Mouse (Mus musculus) CH12.LX (cell line): Measurements from ENCODE around the gene Tubgcp6. TPM values are rescaled to one million over a fixed set of nuclear protein-coding genes. Genes with fewer than 3 reads are reported as not detected.

ENCODE experiments used
- DNase-seq: peaks from one replicate; pipeline ENCODE4 v3.0.0-alpha.2; 2013; ENCODE audit errors: extremely low read depth
- H3K27ac ChIP-seq: 2 replicates; pipeline ENCODE4 v1.5.1; 2012; ENCODE audit warnings: low read depth, mild to moderate bottlenecking, control low read depth, moderate library complexity; ENCODE audit not compliant: insufficient read depth
- H3K27me3 ChIP-seq: replicated peaks from 2 replicates; pipeline ENCODE3; 2012; ENCODE audit warnings: inconsistent platforms
- H3K36me3 ChIP-seq, 2 experiments: replicated peaks in 1 of 2; 2 replicates each; pipeline versions ENCODE3 to v1.6.1; 2012; ENCODE audit warnings: inconsistent platforms in 1 of 2, low read length in 1 of 2, mild to moderate bottlenecking in 1 of 2, mixed read lengths in 1 of 2, moderate library complexity in 1 of 2; ENCODE audit not compliant: control insufficient read depth in 1 of 2, insufficient read depth in 1 of 2
- H3K4me1 ChIP-seq, 2 experiments: 2 replicates each; pipeline ENCODE4 v1.6.1; 2012; ENCODE audit warnings: inconsistent platforms in 1 of 2, moderate library complexity in 1 of 2; ENCODE audit not compliant: insufficient read depth in 2 of 2, control insufficient read depth in 1 of 2
- H3K4me2 ChIP-seq: 2 replicates; pipeline ENCODE4 v1.6.1; 2012; ENCODE audit warnings: low read depth, mild to moderate bottlenecking, control low read depth; ENCODE audit not compliant: poor library complexity, insufficient read depth, severe bottlenecking
- H3K4me3 ChIP-seq, 3 experiments: fragments of 150-350 bp in 1 of 3; sonication (generic) in 1 of 3; replicated peaks in 1 of 3; 2 replicates each; pipeline versions ENCODE3 to v1.5.1; 2011 to 2012; ENCODE audit warnings: low read depth in 2 of 3, low read length in 2 of 3, mild to moderate bottlenecking in 2 of 3, moderate library complexity in 2 of 3, control low read depth in 1 of 3, improper control_type of control experiment in 1 of 3, inconsistent platforms in 1 of 3, mixed read lengths in 1 of 3; ENCODE audit not compliant: poor library complexity in 1 of 3
- H3K79me2 ChIP-seq: replicated peaks from 2 replicates; pipeline ENCODE4 v1.6.1; 2012; ENCODE audit warnings: mild to moderate bottlenecking, moderate library complexity; ENCODE audit not compliant: control insufficient read depth, poor library complexity, insufficient read depth, severe bottlenecking; ENCODE audit errors: extremely low read depth
- H3K9ac ChIP-seq: 2 replicates; pipeline ENCODE4 v1.6.1; 2012; ENCODE audit warnings: low read depth, mild to moderate bottlenecking, control low read depth, moderate library complexity; ENCODE audit not compliant: insufficient read depth
- H3K9me3 ChIP-seq: replicated peaks from 2 replicates; pipeline ENCODE3; 2012; ENCODE audit warnings: low read length, inconsistent platforms, mixed read lengths
- CHD1 ChIP-seq: IDR thresholded peaks from 2 replicates; pipeline ENCODE4 v1.6.1; 2012; ENCODE audit warnings: low read depth, low read length, improper control_type of control experiment, inconsistent platforms
- CHD2 ChIP-seq: IDR thresholded peaks from 2 replicates; pipeline ENCODE4 v1.6.1; 2011; ENCODE audit warnings: low read length, improper control_type of control experiment
- E2F4 ChIP-seq: IDR thresholded peaks from 2 replicates; pipeline ENCODE4 v1.6.1; 2011; ENCODE audit warnings: low read depth, low read length, improper control_type of control experiment; ENCODE audit not compliant: insufficient replicate concordance
- GABPA ChIP-seq: IDR thresholded peaks from 2 replicates; pipeline ENCODE4 v1.6.1; 2012; ENCODE audit warnings: low read depth, low read length, improper control_type of control experiment, inconsistent platforms; ENCODE audit not compliant: insufficient replicate concordance
- JUN ChIP-seq: IDR thresholded peaks from 2 replicates; pipeline ENCODE4 v1.6.1; 2011; ENCODE audit warnings: low read depth, mild to moderate bottlenecking, low read length, improper control_type of control experiment, moderate library complexity; ENCODE audit not compliant: insufficient read depth
- MEF2A ChIP-seq: IDR thresholded peaks from 2 replicates; pipeline ENCODE4 v1.6.1; 2014; ENCODE audit warnings: low read depth, mild to moderate bottlenecking, inconsistent platforms, low read length, improper control_type of control experiment, borderline replicate concordance
- MXI1 ChIP-seq: IDR thresholded peaks from 2 replicates; pipeline ENCODE4 v1.6.1; 2011; ENCODE audit warnings: mild to moderate bottlenecking, low read depth, low read length, improper control_type of control experiment
- NELFE ChIP-seq: IDR thresholded peaks from 2 replicates; pipeline ENCODE4 v1.6.1; 2011; ENCODE audit warnings: low read depth, low read length, improper control_type of control experiment
- NRF1 ChIP-seq: IDR thresholded peaks from 2 replicates; pipeline ENCODE4 v1.6.1; 2014; ENCODE audit warnings: low read depth, mild to moderate bottlenecking, inconsistent platforms, low read length, improper control_type of control experiment, moderate library complexity
- POLR2A ChIP-seq: IDR thresholded peaks from 2 replicates; pipeline ENCODE4 v1.6.1; 2011; ENCODE audit warnings: low read depth, mild to moderate bottlenecking, improper control_type of control experiment, low read length
- POLR2AphosphoS2 ChIP-seq: IDR thresholded peaks from 2 replicates; pipeline ENCODE4 v1.6.1; 2011; ENCODE audit warnings: low read depth, low read length, improper control_type of control experiment
- RAD21 ChIP-seq: IDR thresholded peaks from 2 replicates; pipeline ENCODE4 v1.6.1; 2011; ENCODE audit warnings: low read depth, mild to moderate bottlenecking, low read length, improper control_type of control experiment, moderate library complexity
- TBP ChIP-seq: conservative IDR thresholded peaks from 2 replicates; pipeline ENCODE4 v1.6.1; 2011; ENCODE audit warnings: low read depth, low read length, improper control_type of control experiment
- TCF12 ChIP-seq: IDR thresholded peaks from 2 replicates; pipeline ENCODE4 v1.6.1; 2014; ENCODE audit warnings: low read depth, mild to moderate bottlenecking, inconsistent platforms, low read length, improper control_type of control experiment
- UBTF ChIP-seq: IDR thresholded peaks from 2 replicates; pipeline ENCODE4 v1.6.1; 2012; ENCODE audit warnings: low read depth, mild to moderate bottlenecking, inconsistent platforms, low read length, improper control_type of control experiment, moderate library complexity
- USF1 ChIP-seq: IDR thresholded peaks from 2 replicates; pipeline ENCODE4 v1.6.1; 2014; ENCODE audit warnings: low read depth, mild to moderate bottlenecking, inconsistent platforms, low read length, improper control_type of control experiment
- USF2 ChIP-seq: conservative IDR thresholded peaks from 2 replicates; pipeline ENCODE4 v1.6.1; 2011; ENCODE audit warnings: low read depth, low read length, improper control_type of control experiment
- dilution Hi-C: fragments of 300-500 bp; cut with MboI; formaldehyde crosslinking; loops from 2 replicates; pipeline ENCODE4 v1.14.3; 2020; ENCODE audit warnings: low sequenced_read_pairs; ENCODE audit not compliant: extremely low pct_unique_long_range_greater_than_20kb, extremely low pct_ligation_motif_present
- in situ Hi-C: fragments of 300-500 bp; cut with MboI; formaldehyde crosslinking; loops from 3 replicates; pipeline ENCODE4 v1.14.3; 2019; ENCODE audit warnings: low sequenced_read_pairs, low pct_ligation_motif_present, low pct_unique_long_range_greater_than_20kb, mixed read lengths
- polyA plus RNA-seq: library from polyadenylated mRNA; unstranded; fragments of >175 nt; gene quantifications from 2 replicates; pipeline ENCODE4 v1.2.1, GENCODE M21; 2012; ENCODE audit warnings: low read depth; ENCODE audit not compliant: insufficient read length
- total RNA-seq, 2 experiments: library from RNA; depleted of rRNA; stranded (reverse); fragments of 300-350 nt in 1 of 2; fragments of >200 nt in 1 of 2; gene quantifications; 2 replicates each; pipeline ENCODE4 v1.2.3; 2012 to 2014

Gene Tubgcp6
- total and polyA plus RNA-seq, 3 experiments = 12.7 to 17.0 (median 13.3) TPM

DNA sequence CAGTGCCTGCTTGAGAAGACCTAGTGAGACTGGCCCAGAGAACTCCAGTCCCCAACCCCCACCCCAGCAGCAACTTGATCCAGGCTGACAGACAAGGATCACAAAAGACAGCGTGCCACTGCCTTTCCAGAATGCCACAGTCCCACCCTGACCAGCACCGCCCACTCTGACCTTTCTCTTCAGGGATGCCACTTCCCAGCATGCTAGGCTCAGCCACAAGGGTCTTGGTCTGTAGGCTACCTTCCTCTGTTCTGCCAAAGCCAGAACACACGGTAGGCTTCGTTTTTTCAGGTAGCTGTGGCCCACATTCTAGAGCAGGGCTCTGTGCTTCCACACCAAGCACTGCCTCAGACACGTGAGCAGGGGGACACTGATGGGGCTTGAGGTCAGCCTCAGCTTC is 20.3 kb downstream of the Tubgcp6 start:
- H3K4me3 ChIP-seq = no peak overlapping the region
- H3K9ac ChIP-seq = no peak overlapping the region
- no peak for TF ChIP-seq JUN
- in situ Hi-C loops (loop anchor here (25.0 kb wide), 1 partner anchor 260 kb away; the partner anchor contains the start of genes Lmf2, Ncaph2 and Sco2), dilution Hi-C loops (no loop called here)
- no peaks in the 10 kb centered on the region for H3K27me3 ChIP-seq
- DNase-seq = no peak
- no peak overlapping the region for H3K27ac ChIP-seq
- H3K4me2 ChIP-seq = no peak overlapping the region
- H3K4me1 ChIP-seq = no peaks in the 10 kb centered on the region
- H3K36me3 ChIP-seq = peaks cover 92 to 98% of the 10 kb centered on the region in 2 experiments
- no peaks in the 10 kb centered on the region for H3K9me3 ChIP-seq
- no peaks in the 10 kb centered on the region for H3K79me2 ChIP-seq

DNA sequence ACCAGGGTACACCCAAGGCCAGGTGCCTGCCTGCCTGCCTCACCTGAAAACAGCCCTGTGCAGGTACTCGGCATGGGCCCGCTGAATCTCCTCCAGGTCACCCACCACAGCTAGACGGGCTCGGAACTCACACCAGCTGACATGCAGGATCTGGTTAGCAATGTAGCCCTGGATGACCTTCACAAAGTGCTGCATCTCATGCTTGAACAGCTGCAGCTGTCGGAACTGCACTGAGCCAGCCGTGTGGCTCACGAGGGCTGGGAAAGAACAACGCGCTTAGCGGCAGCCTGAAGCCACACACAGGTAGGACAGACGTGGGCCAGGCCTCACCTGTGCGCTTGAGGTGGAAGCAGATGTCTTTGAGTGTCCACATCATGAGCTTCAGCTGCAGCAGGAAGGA is 22.1 kb downstream of the Tubgcp6 start:
- in situ Hi-C loops (loop anchor here (25.0 kb wide), 1 partner anchor 261 kb away; the partner anchor contains the start of genes Lmf2, Ncaph2 and Sco2), dilution Hi-C loops (no loop called here)
- no peaks in the 10 kb centered on the region for H3K27me3 ChIP-seq
- no peaks in the 10 kb centered on the region for H3K4me1 ChIP-seq
- TF ChIP-seq RAD21 = no peak
- TF ChIP-seq E2F4 = no peak
- no peak for TF ChIP-seq POLR2AphosphoS2
- no peak for TF ChIP-seq TCF12
- no peak for TF ChIP-seq USF1
- no peak for TF ChIP-seq MXI1
- no peak for TF ChIP-seq MEF2A
- no peak for TF ChIP-seq CHD1
- no peak for TF ChIP-seq USF2
- TF ChIP-seq POLR2A = no peak
- no peak for TF ChIP-seq TBP
- no peak for TF ChIP-seq UBTF
- no peak for TF ChIP-seq NRF1
- no peak for TF ChIP-seq CHD2
- TF ChIP-seq GABPA = no peak
- no peak for TF ChIP-seq NELFE
- TF ChIP-seq, all 38 proteins: peak for 0
- Histone ChIP-seq H3K4me2 (no peak overlapping the region), H3K9ac (no peak overlapping the region), H3K4me3 (no peak overlapping the region), H3K36me3 (peaks cover 93 to 98% of the 10 kb centered on the region in 2 experiments), H3K27ac (no peak overlapping the region), H3K79me2 (no peaks in the 10 kb centered on the region), H3K9me3 (no peaks in the 10 kb centered on the region)
- no peak for DNase-seq
